Mouse (Mus musculus): ENCODE measurements around the gene Cacna1d. TPM values are rescaled to one million over a fixed set of nuclear protein-coding genes. Genes with fewer than 3 reads are reported as not detected.
A peak's percentile ranks its signal among the peaks of the same experiment; 100 is the strongest.

Cacna1d gene
- total RNA-seq, 4 experiments from 2014 or later: 45.2 to 48.8 (median 46.9) TPM

GRCm38 (mm10) chr14:30331856-30332255, 159.4 kb downstream of the Cacna1d start:
- DNase-seq (ENCODE audit: low spot score in 2 of 2): no peak

DNA sequence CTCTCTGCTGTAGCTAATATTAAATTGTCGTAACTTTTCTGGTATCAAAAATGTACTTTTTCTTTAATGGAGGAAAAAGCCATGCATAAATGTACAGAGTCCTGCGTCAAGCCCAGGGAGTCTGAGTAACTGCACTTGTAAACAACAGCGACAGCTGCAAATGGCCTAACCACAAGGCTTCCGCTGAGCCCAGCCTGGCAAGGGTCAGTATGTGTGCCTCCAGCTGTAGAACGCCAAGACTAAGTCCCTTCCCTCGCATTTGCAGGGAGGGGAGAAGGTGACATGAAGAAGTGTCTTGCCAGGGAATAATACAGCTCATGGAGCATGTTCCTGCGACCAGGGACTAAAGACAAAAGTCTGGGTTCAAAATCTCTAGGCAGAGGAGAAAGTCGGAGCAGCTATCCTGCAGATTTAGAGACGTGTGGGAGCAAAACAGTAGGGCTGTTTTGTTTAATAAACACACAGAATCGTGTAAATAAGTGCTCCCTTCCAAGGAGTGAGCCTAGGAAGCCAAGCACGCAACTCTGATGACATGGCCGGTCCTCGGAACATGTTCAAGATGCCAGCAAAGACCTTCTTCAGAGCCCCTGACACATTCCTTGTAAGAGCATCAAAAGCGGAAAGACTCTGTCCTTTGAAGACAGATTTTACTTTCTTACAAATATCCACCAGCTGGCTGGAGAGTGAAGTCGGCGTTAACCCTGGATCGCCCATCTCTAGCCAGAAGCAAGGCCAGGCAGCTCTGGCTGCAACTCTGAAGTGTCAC, 160.7 kb downstream of the Cacna1d start:
- no peak for DNase-seq (ENCODE audit: low spot score in 2 of 2)

- no peak for DNase-seq (ENCODE audit: low spot score in 2 of 2)
These were observed 162.1 kb downstream of the Cacna1d start for GRCm38 (mm10) chr14:30329109-30329508.

DNA sequence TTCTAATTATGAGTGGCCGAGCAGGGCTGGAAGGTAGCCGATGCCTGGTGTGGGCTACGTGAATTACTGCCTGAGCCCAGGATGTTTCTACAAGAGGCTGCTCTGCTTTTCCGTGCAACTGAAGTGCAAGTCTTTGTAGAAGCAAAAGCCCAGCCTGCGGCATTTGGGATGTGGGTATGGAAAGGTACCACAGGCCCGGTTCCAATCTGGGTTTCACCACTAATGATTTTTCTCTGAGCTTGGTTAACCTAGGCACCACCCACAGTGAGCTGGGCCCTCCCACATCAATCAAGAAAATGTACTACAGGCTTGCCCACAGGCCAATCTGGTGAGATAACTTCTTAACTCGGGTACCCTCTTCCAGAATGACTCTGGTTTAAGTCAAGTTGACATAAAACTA, 163.8 kb downstream of the Cacna1d start:
- no peak for DNase-seq (ENCODE audit: low spot score in 2 of 2)

- no peak for DNase-seq (ENCODE audit: low spot score in 2 of 2)
These were observed 164.2 kb downstream of the Cacna1d start for GRCm38 (mm10) chr14:30327051-30327450.

DNA sequence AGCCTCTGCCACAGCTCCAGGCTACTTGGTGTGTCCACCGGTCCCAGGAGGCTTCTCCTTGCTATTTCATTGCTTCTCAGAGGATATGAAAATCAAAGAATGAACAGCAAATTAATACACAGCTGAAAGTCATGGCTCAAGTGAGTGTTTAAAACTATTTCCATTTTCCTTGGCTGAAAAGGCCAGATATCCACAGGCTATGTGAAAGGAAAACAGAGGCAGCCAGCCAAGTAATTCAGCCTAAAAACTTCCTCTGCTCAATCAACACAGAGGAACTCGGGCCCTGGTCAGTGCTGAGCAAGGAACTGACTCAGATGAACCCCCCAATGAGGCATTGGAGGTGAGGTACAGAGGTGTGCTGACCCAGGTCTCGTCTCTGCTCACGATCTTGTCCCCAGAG, 165.0 kb downstream of the Cacna1d start:
- no peak for DNase-seq (ENCODE audit: low spot score in 2 of 2)

- DNase-seq (ENCODE audit: low spot score in 2 of 2): no peak
These were observed 166.3 kb downstream of the Cacna1d start for GRCm38 (mm10) chr14:30324994-30325393.

GRCm38 (mm10) chr14:30318715-30319437, 172.4 kb downstream of the Cacna1d start:
- DNase-seq (ENCODE audit: low spot score in 2 of 2): no peak

- DNase-seq (ENCODE audit: low spot score in 2 of 2): peak; percentile 43 to 89
These were observed 173.0 kb downstream of the Cacna1d start for GRCm38 (mm10) chr14:30318293-30318692.

DNA sequence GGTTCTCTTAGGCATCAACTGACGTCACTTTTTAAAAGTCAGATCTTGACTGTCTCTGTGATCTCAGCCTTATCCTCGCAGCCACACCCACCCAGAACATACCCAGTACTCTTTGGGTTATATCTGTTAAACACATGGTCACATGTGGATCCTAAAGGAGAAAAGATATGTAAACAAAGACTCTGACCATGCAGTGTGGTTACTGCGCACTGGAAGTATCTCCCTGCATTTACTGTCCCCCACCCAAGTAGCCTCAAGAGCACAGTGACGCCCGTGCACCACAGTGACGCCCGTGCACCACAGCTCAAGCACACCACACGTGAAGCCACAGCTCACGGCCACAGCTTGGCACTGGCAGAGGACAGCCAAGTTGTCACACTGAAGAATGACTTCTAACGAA, 173.6 kb downstream of the Cacna1d start:
- no peak for DNase-seq (ENCODE audit: low spot score in 2 of 2)

GRCm38 (mm10) chr14:30311206-30311889, 179.9 kb downstream of the Cacna1d start:
- DNase-seq (ENCODE audit: low spot score in 2 of 2): no peak

DNA sequence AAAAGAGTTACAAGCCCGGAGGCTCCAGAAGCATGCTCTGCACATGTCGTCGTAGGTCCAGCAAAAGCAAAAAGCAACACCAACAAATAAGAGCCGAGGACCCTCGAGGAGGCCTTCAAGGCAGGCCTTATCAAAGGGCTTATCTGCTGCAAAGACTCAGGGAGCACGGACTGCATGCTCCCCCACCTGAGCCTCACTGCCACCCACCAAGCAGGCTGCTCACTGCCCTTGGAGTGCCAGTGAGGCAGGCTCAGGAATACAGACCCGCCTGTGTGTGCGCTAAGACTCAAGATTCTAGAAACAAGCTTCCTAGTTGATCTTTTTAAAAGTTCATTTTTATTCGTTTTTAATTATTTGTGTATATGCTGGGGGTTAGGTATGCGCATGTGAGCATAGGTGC, 181.0 kb downstream of the Cacna1d start:
- no peak for DNase-seq (ENCODE audit: low spot score in 2 of 2)

GRCm38 (mm10) chr14:30306221-30306620, 185.0 kb downstream of the Cacna1d start:
- no peak for DNase-seq (ENCODE audit: low spot score in 2 of 2)

DNA sequence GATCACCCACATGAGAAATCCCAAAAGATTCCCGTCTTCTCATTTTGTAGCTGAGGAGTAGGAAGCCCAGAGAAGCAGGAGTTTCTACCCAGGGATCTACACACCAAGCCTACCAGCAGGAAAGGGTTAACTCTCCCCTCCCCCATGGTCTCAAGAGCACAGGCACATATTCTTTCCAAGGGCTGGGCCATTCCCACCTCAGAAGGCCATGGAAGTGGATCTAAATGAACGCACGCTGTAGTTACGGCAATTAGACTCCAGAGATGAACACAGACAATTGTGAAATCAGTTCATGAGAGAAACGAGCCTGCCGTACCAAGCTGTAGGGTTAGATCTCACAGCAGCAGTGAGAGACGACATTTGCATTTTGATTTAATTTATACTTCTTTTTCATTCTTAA, 191.3 kb downstream of the Cacna1d start:
- no peak for DNase-seq (ENCODE audit: low spot score in 2 of 2)

- DNase-seq (ENCODE audit: low spot score in 2 of 2): no peak
These were observed 193.8 kb downstream of the Cacna1d start for GRCm38 (mm10) chr14:30297492-30297891.

DNA sequence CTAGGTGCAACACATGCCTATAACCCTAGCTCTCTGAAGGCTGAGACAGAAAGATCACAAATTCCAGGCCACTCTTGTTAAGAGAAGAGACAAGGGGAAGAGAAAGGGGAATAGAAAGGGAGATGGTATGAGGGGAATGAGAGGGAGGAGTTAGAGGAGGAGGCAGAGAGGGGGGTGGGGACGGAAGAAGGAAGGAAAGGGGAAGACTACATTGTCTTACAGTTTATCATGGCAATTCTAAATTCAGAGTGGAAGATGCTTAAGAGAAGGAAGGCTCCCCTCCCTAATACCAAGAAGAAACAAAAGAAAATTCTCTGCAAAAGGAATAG, 199.2 kb downstream of the Cacna1d start:
- no peak for DNase-seq (ENCODE audit: low spot score in 2 of 2)

GRCm38 (mm10) chr14:30291389-30292134, 199.7 kb downstream of the Cacna1d start:
- DNase-seq (ENCODE audit: low spot score in 2 of 2): no peak

- no peak for DNase-seq (ENCODE audit: low spot score in 2 of 2)
These were observed 206.8 kb downstream of the Cacna1d start for GRCm38 (mm10) chr14:30284446-30284845.

- peak in 1 of 2 experiments; percentile 64 for DNase-seq (ENCODE audit: low spot score in 2 of 2)
These were observed 207.2 kb downstream of the Cacna1d start for GRCm38 (mm10) chr14:30284022-30284421.

GRCm38 (mm10) chr14:30275572-30275971, 215.7 kb downstream of the Cacna1d start:
- no peak for DNase-seq (ENCODE audit: low spot score in 2 of 2)

DNA sequence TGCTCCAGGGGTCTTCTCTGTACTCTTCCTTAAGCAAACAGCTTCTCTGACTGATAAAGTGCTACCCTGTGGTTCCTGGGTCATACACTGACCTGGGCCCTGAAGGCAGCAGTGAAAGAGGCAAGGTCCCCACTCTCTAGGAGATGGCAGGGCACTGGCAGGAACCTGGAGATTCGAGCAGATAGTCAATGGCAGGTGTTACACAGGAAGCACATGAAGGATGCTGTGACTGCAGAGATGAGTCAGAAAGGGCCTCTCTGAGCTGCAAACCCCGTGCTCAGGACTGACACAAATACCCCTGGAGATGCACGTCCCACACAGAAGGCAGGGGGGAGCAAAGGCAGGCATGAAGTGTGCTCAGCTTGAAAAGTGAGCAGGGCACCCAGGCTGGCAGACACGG, 218.3 kb downstream of the Cacna1d start:
- no peak for DNase-seq (ENCODE audit: low spot score in 2 of 2)

GRCm38 (mm10) chr14:30272523-30272922, 218.7 kb downstream of the Cacna1d start:
- DNase-seq (ENCODE audit: low spot score in 2 of 2): no peak
